Mouse (Mus musculus): ENCODE results near the gene Tas2r130.
"Not testable (repeated sequence)": the region's sequence is repeated elsewhere in the genome, so short reads cannot be mapped to it uniquely, and the experiment has no call there.

The Tas2r130 gene

GRCm38 (mm10) chr6:131630812-131631211 lies at the start of gene Tas2r130:
Tas2r130 (minus strand) TSS chr6:131630912.
- DNase-seq (ENCODE audit: inconsistent age in 2 of 2, low spot score in 1 of 2), result no peak

GRCm38 (mm10) chr6:131678786-131679185 lies 48.1 kb upstream of the Tas2r130 start, which contains the start of gene Tas2r106:
Tas2r106 (minus strand) TSS chr6:131678886.
- DNase-seq (ENCODE audit: inconsistent age in 2 of 2, low spot score in 1 of 2), result no peak

GRCm38 (mm10) chr6:131660049-131660448 lies 29.3 kb upstream of the Tas2r130 start, which contains the start of gene Tas2r107:
Tas2r107 (minus strand) TSS chr6:131660149.
- no peak for DNase-seq (ENCODE audit: inconsistent age in 2 of 2, low spot score in 1 of 2)

- not testable (repeated sequence) for DNase-seq (ENCODE audit: inconsistent age in 2 of 2, low spot score in 1 of 2)
Observed at GRCm38 (mm10) chr6:131609956-131610355, 20.8 kb downstream of the Tas2r130 start.

- no peak for DNase-seq (ENCODE audit: inconsistent age in 2 of 2, low spot score in 1 of 2)
Observed at GRCm38 (mm10) chr6:131604821-131605220, 25.9 kb downstream of the Tas2r130 start.

All from adrenal gland, adult (tissue).